Mouse (Mus musculus) gastrocnemius, postnatal 10 days (tissue): ENCODE measurements around the gene Sema4c. TPM values are rescaled to one million over a fixed set of nuclear protein-coding genes. Genes with fewer than 3 reads are reported as not detected.
A peak's percentile ranks its signal among the peaks of the same experiment; 100 is the strongest.

Source experiments
- DNase-seq: peaks from one replicate; pipeline ENCODE4 v3.0.0; 2021; ENCODE audit warnings: mixed read lengths
- microRNA-seq, 2 experiments: library from miRNA; unstranded; fragments of <30 nt; microRNA quantifications; one replicate each; pipeline ENCODE4 v1.2.0; 2021
- total RNA-seq, 2 experiments: library from RNA; stranded (reverse); gene quantifications; 2 replicates each; pipeline ENCODE4 v1.2.3; 2021

The Sema4c gene
- total RNA-seq, 2 experiments from 2014 or later, result 16.3 to 22.4 TPM

- peak; percentile 83 for DNase-seq
Observed at GRCm38 (mm10) chr1:36501261-36501660, 56.9 kb downstream of the Sema4c start.

Small RNA genes lying within 50 kb of the gene (microRNA-seq; reads per million reads assigned to microRNA genes)
- gene Gm47280, result 0 reads per million in 2 experiments

Other genes starting within 250 kb of the Sema4c start
- 10 to 100 TPM; 28.4 to 36.9 TPM for gene Kansl3, start 189.2 kb downstream of the Sema4c start, total RNA-seq
- not detected for gene Fer1l5, start 186.1 kb downstream of the Sema4c start, total RNA-seq
- 10 to 100 TPM; 17.7 to 20.3 TPM for gene Lman2l, start 113.1 kb downstream of the Sema4c start, total RNA-seq
- gene Cnnm4, start 86.7 kb downstream of the Sema4c start, total RNA-seq, result 1 to 10 TPM; 4.3 to 5.7 TPM
- 10 to 100 TPM; 14.5 to 18.2 TPM for gene Cnnm3, start 46.5 kb downstream of the Sema4c start, total RNA-seq
- gene Ankrd23, start 21.5 kb downstream of the Sema4c start, total RNA-seq, result 100 to 1,000 TPM; 419 to 469 TPM
- gene Gm42417, start 18.9 kb downstream of the Sema4c start, total RNA-seq, result 100 to 1,000 TPM; 193 to 229 TPM
- 10 to 100 TPM; 10.9 to 11.4 TPM for gene Ankrd39, start 10.9 kb downstream of the Sema4c start, total RNA-seq
- 1 to 10 TPM; 3.0 to 3.1 TPM for gene Fam178b, start 124.8 kb upstream of the Sema4c start, total RNA-seq
- 1,000 to 10,000 TPM; 1,243 to 1,338 TPM for gene Cox5b, start 133.1 kb upstream of the Sema4c start, total RNA-seq
- gene 4933424G06Rik, start 151.8 kb upstream of the Sema4c start, total RNA-seq, result not detected
- 100 to 1,000 TPM; 134 to 146 TPM for gene Actr1b, start 156.1 kb upstream of the Sema4c start, total RNA-seq
- under 1 TPM; 0.34 to 0.38 TPM for gene Zap70, start 203.4 kb upstream of the Sema4c start, total RNA-seq